Mouse (Mus musculus): ENCODE results near the gene Rita1. TPM values are rescaled to one million over a fixed set of nuclear protein-coding genes. Genes with fewer than 3 reads are reported as not detected.
A peak's percentile ranks its signal among the peaks of the same experiment; 100 is the strongest.

The Rita1 gene
- polyA plus RNA-seq, 1 experiment from 2014 or later = 3.4 TPM

- no peak for ATAC-seq
- H3K36me3 ChIP-seq (replicated peaks; ENCODE audit: insufficient read depth, low read length) = peaks cover 85% of the 10 kb centered on the region
- H3K4me1 ChIP-seq (ENCODE audit: insufficient read depth) = no peaks in the 10 kb centered on the region
- H3K4me3 ChIP-seq (ENCODE audit: low read depth, low read length) = no peak overlapping the region
- no peaks in the 10 kb centered on the region for H3K9me3 ChIP-seq (ENCODE audit: low read length)
- H3K27me3 ChIP-seq (ENCODE audit: insufficient read depth, low read length) = no peaks in the 10 kb centered on the region
- H3K4me2 ChIP-seq (ENCODE audit: low read depth, low read length) = no peak overlapping the region
- H3K9ac ChIP-seq (replicated peaks) = no peak overlapping the region
- 74% methylated on average over 5 of the region's 5 CpGs for WGBS (ENCODE audit: insufficient replicate concordance)
- peak overlapping the region; percentile 77 for H3K27ac ChIP-seq (ENCODE audit: low read depth)
- 0 out of 2 replicates have a peak, but pooled peaks have one; percentile 1 for TF ChIP-seq CTCF (IDR thresholded peaks at IDR 0.05; ENCODE audit: low read depth)
- TF ChIP-seq EP300 (IDR thresholded peaks at IDR 0.05; ENCODE audit: low read depth) = no peak
- no peak for DNase-seq
Observed at GRCm38 (mm10) chr5:120622198-120622851, 9.9 kb upstream of the Rita1 start.

- no peak overlapping the region for H3K9ac ChIP-seq (replicated peaks)
- H3K4me1 ChIP-seq (ENCODE audit: insufficient read depth) = no peaks in the 10 kb centered on the region
- peak overlapping the region; percentile 29; the same call in 1 of the 2 replicates for H3K4me2 ChIP-seq (ENCODE audit: low read depth, low read length)
- H3K36me3 ChIP-seq (replicated peaks; ENCODE audit: insufficient read depth, low read length) = peaks cover 85% of the 10 kb centered on the region
- WGBS (ENCODE audit: insufficient replicate concordance) = 76% methylated on average over 10 of the region's 10 CpGs
- H3K27me3 ChIP-seq (ENCODE audit: insufficient read depth, low read length) = no peaks in the 10 kb centered on the region
- TF ChIP-seq CTCF (IDR thresholded peaks at IDR 0.05; ENCODE audit: low read depth) = no peak
- TF ChIP-seq EP300 (IDR thresholded peaks at IDR 0.05; ENCODE audit: low read depth) = no peak
- no peak for ATAC-seq
- no peak overlapping the region for H3K4me3 ChIP-seq (ENCODE audit: low read depth, low read length)
- peak overlapping the region; percentile 77 for H3K27ac ChIP-seq (ENCODE audit: low read depth)
- DNase-seq = no peak
- H3K9me3 ChIP-seq (ENCODE audit: low read length) = no peaks in the 10 kb centered on the region
Observed at GRCm38 (mm10) chr5:120621846-120622197, 9.4 kb upstream of the Rita1 start.

- Histone ChIP-seq H3K4me3 (ENCODE audit: low read depth, low read length) (no peak overlapping the region), H3K27me3 (ENCODE audit: insufficient read depth, low read length) (no peaks in the 10 kb centered on the region), H3K36me3 (replicated peaks; ENCODE audit: insufficient read depth, low read length) (peaks cover 86% of the 10 kb centered on the region), H3K9ac (replicated peaks) (no peak overlapping the region), H3K4me1 (ENCODE audit: insufficient read depth) (no peaks in the 10 kb centered on the region), H3K4me2 (ENCODE audit: low read depth, low read length) (peak overlapping the region; percentile 29), H3K27ac (ENCODE audit: low read depth) (peak overlapping the region; percentile 77), H3K9me3 (ENCODE audit: low read length) (no peaks in the 10 kb centered on the region)
- ATAC-seq (peak; percentile 38), DNase-seq (peak; percentile 59)
- TF ChIP-seq EP300 (IDR thresholded peaks at IDR 0.05; ENCODE audit: low read depth) (no peak), CTCF (IDR thresholded peaks at IDR 0.05; ENCODE audit: low read depth) (no peak)
- WGBS (ENCODE audit: insufficient replicate concordance) = 73% methylated on average over 23 of the region's 23 CpGs
Observed at GRCm38 (mm10) chr5:120621078-120621765, 8.8 kb upstream of the Rita1 start.

- no peak overlapping the region for H3K4me2 ChIP-seq (ENCODE audit: low read depth, low read length)
- WGBS (ENCODE audit: insufficient replicate concordance) = 68% methylated on average over 18 of the region's 18 CpGs
- no peaks in the 10 kb centered on the region for H3K27me3 ChIP-seq (ENCODE audit: insufficient read depth, low read length)
- 0 out of 2 replicates have a peak overlapping the region, but pooled peaks have one; percentile 77 for H3K27ac ChIP-seq (ENCODE audit: low read depth)
- ATAC-seq (peak; percentile 55), DNase-seq (peak; percentile 89)
- no peaks in the 10 kb centered on the region for H3K4me1 ChIP-seq (ENCODE audit: insufficient read depth)
- H3K4me3 ChIP-seq (ENCODE audit: low read depth, low read length) = no peak overlapping the region
- peaks cover 83% of the 10 kb centered on the region for H3K36me3 ChIP-seq (replicated peaks; ENCODE audit: insufficient read depth, low read length)
- no peaks in the 10 kb centered on the region for H3K9me3 ChIP-seq (ENCODE audit: low read length)
- TF ChIP-seq CTCF (IDR thresholded peaks at IDR 0.05; ENCODE audit: low read depth) (peak; percentile 100), EP300 (IDR thresholded peaks at IDR 0.05; ENCODE audit: low read depth) (no peak)
- H3K9ac ChIP-seq (replicated peaks) = no peak overlapping the region
Observed at GRCm38 (mm10) chr5:120620375-120621077, 8.1 kb upstream of the Rita1 start.

GRCm38 (mm10) chr5:120619201-120619600 lies 6.8 kb upstream of the Rita1 start:
- H3K4me3 ChIP-seq (ENCODE audit: low read depth, low read length) = no peak overlapping the region
- no peak overlapping the region for H3K4me2 ChIP-seq (ENCODE audit: low read depth, low read length)
- no peak for TF ChIP-seq EP300 (IDR thresholded peaks at IDR 0.05; ENCODE audit: low read depth)
- peak; percentile 93 for TF ChIP-seq CTCF (IDR thresholded peaks at IDR 0.05; ENCODE audit: low read depth)
- H3K27me3 ChIP-seq (ENCODE audit: insufficient read depth, low read length) = no peaks in the 10 kb centered on the region
- no peak overlapping the region for H3K9ac ChIP-seq (replicated peaks)
- 19% methylated on average over 5 of the region's 5 CpGs for WGBS (ENCODE audit: insufficient replicate concordance)
- peaks cover 74% of the 10 kb centered on the region for H3K36me3 ChIP-seq (replicated peaks; ENCODE audit: insufficient read depth, low read length)
- no peak overlapping the region for H3K27ac ChIP-seq (ENCODE audit: low read depth)
- peak; percentile 81 for DNase-seq
- H3K4me1 ChIP-seq (ENCODE audit: insufficient read depth) = peaks cover 3% of the 10 kb centered on the region
- H3K9me3 ChIP-seq (ENCODE audit: low read length) = no peaks in the 10 kb centered on the region
- no peak for ATAC-seq

GRCm38 (mm10) chr5:120618778-120619177 lies 6.4 kb upstream of the Rita1 start:
- Histone ChIP-seq H3K27me3 (ENCODE audit: insufficient read depth, low read length) (no peaks in the 10 kb centered on the region), H3K36me3 (replicated peaks; ENCODE audit: insufficient read depth, low read length) (peaks cover 69% of the 10 kb centered on the region), H3K9ac (replicated peaks) (no peak overlapping the region), H3K4me1 (ENCODE audit: insufficient read depth) (peaks cover 8% of the 10 kb centered on the region), H3K9me3 (ENCODE audit: low read length) (no peaks in the 10 kb centered on the region), H3K4me3 (ENCODE audit: low read depth, low read length) (no peak overlapping the region), H3K4me2 (ENCODE audit: low read depth, low read length) (no peak overlapping the region), H3K27ac (ENCODE audit: low read depth) (no peak overlapping the region)
- ATAC-seq (no peak), DNase-seq (no peak)
- no peak for TF ChIP-seq EP300 (IDR thresholded peaks at IDR 0.05; ENCODE audit: low read depth)
- no peak for TF ChIP-seq CTCF (IDR thresholded peaks at IDR 0.05; ENCODE audit: low read depth)
- 85% methylated on average over 12 of the region's 12 CpGs for WGBS (ENCODE audit: insufficient replicate concordance)
